Mouse (Mus musculus): Measurements from ENCODE around the gene Ier5l.
A peak's percentile ranks its signal among the peaks of the same experiment; 100 is the strongest.

The Ier5l gene

GRCm38 (mm10) chr2:30474039-30474438 is at the start of gene Ier5l:
Gene Ier5l, minus strand, starts transcription at chr2:30474219.
- peak; percentile 97 for DNase-seq (ENCODE audit: low spot score)

GRCm38 (mm10) chr2:30523727-30524126 is 49.7 kb upstream of the Ier5l start:
- DNase-seq (ENCODE audit: low spot score): no peak

GRCm38 (mm10) chr2:30510711-30511380 is 36.8 kb upstream of the Ier5l start:
- DNase-seq (ENCODE audit: low spot score): no peak

- DNase-seq (ENCODE audit: low spot score): no peak
Measured at GRCm38 (mm10) chr2:30507138-30507727, 33.2 kb upstream of the Ier5l start.

- DNase-seq (ENCODE audit: low spot score): no peak
Measured at GRCm38 (mm10) chr2:30503677-30504621, 29.9 kb upstream of the Ier5l start.

GRCm38 (mm10) chr2:30501701-30502100 is 27.7 kb upstream of the Ier5l start:
- DNase-seq (ENCODE audit: low spot score): no peak

- DNase-seq (ENCODE audit: low spot score): peak; percentile 86
Measured at GRCm38 (mm10) chr2:30495909-30496861, 22.2 kb upstream of the Ier5l start.

GRCm38 (mm10) chr2:30495000-30495908 is 21.2 kb upstream of the Ier5l start:
- no peak for DNase-seq (ENCODE audit: low spot score)

GRCm38 (mm10) chr2:30490384-30490783 is 16.4 kb upstream of the Ier5l start:
- no peak for DNase-seq (ENCODE audit: low spot score)

- DNase-seq (ENCODE audit: low spot score): no peak
Measured at GRCm38 (mm10) chr2:30487597-30487996, 13.6 kb upstream of the Ier5l start.

GRCm38 (mm10) chr2:30478526-30478925 is 4.5 kb upstream of the Ier5l start:
- no peak for DNase-seq (ENCODE audit: low spot score)

GRCm38 (mm10) chr2:30476241-30476640 is 2.2 kb upstream of the Ier5l start:
- no peak for DNase-seq (ENCODE audit: low spot score)

- DNase-seq (ENCODE audit: low spot score): no peak
Measured at GRCm38 (mm10) chr2:30475457-30475856, 1.4 kb upstream of the Ier5l start.

- DNase-seq (ENCODE audit: low spot score): no peak
Measured at GRCm38 (mm10) chr2:30474776-30475175, 757 bp upstream of the Ier5l start.

GRCm38 (mm10) chr2:30473431-30474031 is 488 bp downstream of the Ier5l start:
- no peak for DNase-seq (ENCODE audit: low spot score)

GRCm38 (mm10) chr2:30472731-30473351 is 1.2 kb downstream of the Ier5l start:
- peak; percentile 62 for DNase-seq (ENCODE audit: low spot score)

- DNase-seq (ENCODE audit: low spot score): peak; percentile 94
Measured at GRCm38 (mm10) chr2:30471795-30472720, 2.0 kb downstream of the Ier5l start.

- peak; percentile 63 for DNase-seq (ENCODE audit: low spot score)
Measured at GRCm38 (mm10) chr2:30471051-30471450, 3.0 kb downstream of the Ier5l start.

All from embryo, embryonic 10.5 days (tissue).